Mouse (Mus musculus): Measurements from ENCODE around the gene Gsx1. TPM values are rescaled to one million over a fixed set of nuclear protein-coding genes. Genes with fewer than 3 reads are reported as not detected.

The Gsx1 gene
- polyA plus RNA-seq, 1 experiment from 2014 or later, result 3.0 TPM

- DNase-seq (ENCODE audit: low spot score) (no peak), ATAC-seq (no peak)
- Histone ChIP-seq H3K4me3 (ENCODE audit: low read depth, low read length) (no peak overlapping the region), H3K36me3 (ENCODE audit: control insufficient read depth, insufficient read depth, low read length) (no peaks in the 10 kb centered on the region), H3K4me1 (ENCODE audit: control insufficient read depth, insufficient read depth, low read length) (no peaks in the 10 kb centered on the region), H3K27ac (ENCODE audit: low read depth, low read length) (no peak overlapping the region), H3K4me2 (ENCODE audit: low read length) (no peak overlapping the region), H3K27me3 (replicated peaks; ENCODE audit: control insufficient read depth, insufficient read depth, low read length) (no peaks in the 10 kb centered on the region), H3K9ac (ENCODE audit: low read length) (no peak overlapping the region), H3K9me3 (replicated peaks; ENCODE audit: control insufficient read depth, low read length) (no peaks in the 10 kb centered on the region)
- 86% methylated on average over 7 of the region's 7 CpGs for WGBS
These were observed 18.4 kb upstream of the Gsx1 start for GRCm38 (mm10) chr5:147170088-147170487.

DNA sequence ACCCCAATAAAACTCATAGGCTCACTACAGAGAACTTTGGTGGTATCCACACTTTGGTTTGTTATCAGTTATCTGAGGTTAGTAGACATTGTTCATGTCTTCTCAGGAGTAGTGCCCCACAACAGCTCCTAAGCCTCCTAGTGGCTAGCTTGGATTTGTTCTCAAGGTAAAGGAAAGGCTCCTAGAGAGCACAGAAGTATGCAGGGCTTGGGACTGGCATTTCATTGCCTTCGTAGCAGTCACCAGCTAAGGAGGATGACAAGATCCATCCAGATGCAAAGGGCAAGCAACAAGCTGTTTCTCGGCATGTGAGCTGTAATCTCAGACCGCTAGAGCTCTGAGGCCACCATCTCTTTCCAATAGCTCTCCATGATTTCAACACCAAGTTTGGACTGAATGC is 14.4 kb upstream of the Gsx1 start:
- H3K9ac ChIP-seq (ENCODE audit: low read length), result no peak overlapping the region
- H3K9me3 ChIP-seq (replicated peaks; ENCODE audit: control insufficient read depth, low read length), result no peaks in the 10 kb centered on the region
- no peak overlapping the region for H3K4me3 ChIP-seq (ENCODE audit: low read depth, low read length)
- ATAC-seq (no peak), DNase-seq (ENCODE audit: low spot score) (no peak)
- H3K27ac ChIP-seq (ENCODE audit: low read depth, low read length), result no peak overlapping the region
- WGBS, result 84% methylated on average over 3 of the region's 3 CpGs
- H3K4me2 ChIP-seq (ENCODE audit: low read length), result no peak overlapping the region
- H3K27me3 ChIP-seq (replicated peaks; ENCODE audit: control insufficient read depth, insufficient read depth, low read length), result peaks cover 3% of the 10 kb centered on the region; the same call in 1 of the 2 replicates
- H3K36me3 ChIP-seq (ENCODE audit: control insufficient read depth, insufficient read depth, low read length), result no peaks in the 10 kb centered on the region
- no peaks in the 10 kb centered on the region for H3K4me1 ChIP-seq (ENCODE audit: control insufficient read depth, insufficient read depth, low read length)

- WGBS, result 9% methylated on average over 17 of the region's 19 CpGs
- no peak for ATAC-seq
- Histone ChIP-seq H3K27ac (ENCODE audit: low read depth, low read length) (no peak overlapping the region), H3K9me3 (replicated peaks; ENCODE audit: control insufficient read depth, low read length) (peaks cover 2% of the 10 kb centered on the region; the same call in 1 of the 2 replicates), H3K36me3 (ENCODE audit: control insufficient read depth, insufficient read depth, low read length) (no peaks in the 10 kb centered on the region), H3K27me3 (replicated peaks; ENCODE audit: control insufficient read depth, insufficient read depth, low read length) (peaks cover 69% of the 10 kb centered on the region), H3K9ac (ENCODE audit: low read length) (no peak overlapping the region), H3K4me1 (ENCODE audit: control insufficient read depth, insufficient read depth, low read length) (peaks cover 17% of the 10 kb centered on the region), H3K4me3 (ENCODE audit: low read depth, low read length) (no peak overlapping the region), H3K4me2 (ENCODE audit: low read length) (peak overlapping the region; percentile 51; the same call in 1 of the 2 replicates)
- DNase-seq (ENCODE audit: low spot score), result no peak
These were observed 3.2 kb upstream of the Gsx1 start for GRCm38 (mm10) chr5:147185174-147185915.

- H3K27me3 ChIP-seq (replicated peaks; ENCODE audit: control insufficient read depth, insufficient read depth, low read length), result peaks cover 74% of the 10 kb centered on the region
- peaks cover 2% of the 10 kb centered on the region; the same call in 1 of the 2 replicates for H3K9me3 ChIP-seq (replicated peaks; ENCODE audit: control insufficient read depth, low read length)
- H3K4me2 ChIP-seq (ENCODE audit: low read length), result peak overlapping the region; percentile 51
- no peaks in the 10 kb centered on the region for H3K36me3 ChIP-seq (ENCODE audit: control insufficient read depth, insufficient read depth, low read length)
- WGBS, result under 1% methylated on average over 26 of the region's 26 CpGs
- DNase-seq (ENCODE audit: low spot score), result peak; percentile 49
- peaks cover 17% of the 10 kb centered on the region for H3K4me1 ChIP-seq (ENCODE audit: control insufficient read depth, insufficient read depth, low read length)
- H3K9ac ChIP-seq (ENCODE audit: low read length), result no peak overlapping the region
- H3K27ac ChIP-seq (ENCODE audit: low read depth, low read length), result no peak overlapping the region
- peak; percentile 35; the same call in 1 of the 2 replicates for ATAC-seq
- H3K4me3 ChIP-seq (ENCODE audit: low read depth, low read length), result peak overlapping the region; percentile 11; the same call in 1 of the 2 replicates
These were observed 2.5 kb upstream of the Gsx1 start for GRCm38 (mm10) chr5:147186001-147186431.

DNA sequence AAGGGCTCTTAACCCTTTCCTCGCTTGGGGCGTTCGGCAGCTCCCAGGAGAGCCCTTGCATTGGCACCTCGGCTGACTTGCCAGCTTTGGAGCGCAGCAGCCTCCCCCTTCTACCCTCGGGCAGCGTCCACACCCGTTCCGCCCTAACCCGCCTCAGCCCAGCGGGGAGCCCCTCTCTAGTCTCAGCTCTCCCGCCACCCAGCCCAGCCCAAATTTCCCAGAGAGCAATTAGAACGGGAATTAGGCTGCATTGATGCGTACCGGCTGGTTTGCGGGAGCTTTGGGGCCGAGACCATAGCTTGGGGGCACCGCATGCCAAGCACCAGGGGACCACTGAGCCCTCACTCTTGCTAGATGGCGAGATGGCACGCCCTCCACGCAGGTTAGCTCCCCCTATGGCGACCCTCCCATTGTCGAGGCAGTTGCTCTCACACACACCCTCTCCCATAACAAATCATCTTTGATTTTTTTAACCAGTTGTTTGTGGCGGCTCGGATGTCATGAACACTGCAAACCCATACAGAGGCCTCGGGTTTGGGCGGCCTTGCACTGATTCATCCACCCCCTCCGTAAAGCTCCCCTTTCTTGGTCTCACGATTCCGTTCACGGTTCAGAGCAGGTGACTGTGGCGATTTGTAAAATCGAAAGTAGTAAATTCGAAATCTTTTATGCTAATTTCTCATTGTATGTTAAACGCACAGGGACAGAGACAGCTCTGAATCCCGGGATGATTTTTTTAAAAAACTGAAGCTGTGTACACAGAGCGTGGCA is 1.5 kb upstream of the Gsx1 start:
- peaks cover 80% of the 10 kb centered on the region for H3K27me3 ChIP-seq (replicated peaks; ENCODE audit: control insufficient read depth, insufficient read depth, low read length)
- H3K4me2 ChIP-seq (ENCODE audit: low read length), result peak overlapping the region; percentile 51
- H3K27ac ChIP-seq (ENCODE audit: low read depth, low read length), result no peak overlapping the region
- H3K9me3 ChIP-seq (replicated peaks; ENCODE audit: control insufficient read depth, low read length), result peaks cover 2% of the 10 kb centered on the region; the same call in 1 of the 2 replicates
- 0% methylated on average over 37 of the region's 37 CpGs for WGBS
- no peak overlapping the region for H3K9ac ChIP-seq (ENCODE audit: low read length)
- no peak for ATAC-seq
- H3K36me3 ChIP-seq (ENCODE audit: control insufficient read depth, insufficient read depth, low read length), result no peaks in the 10 kb centered on the region
- no peak for DNase-seq (ENCODE audit: low spot score)
- peak overlapping the region; percentile 15 for H3K4me3 ChIP-seq (ENCODE audit: low read depth, low read length)
- peaks cover 17% of the 10 kb centered on the region for H3K4me1 ChIP-seq (ENCODE audit: control insufficient read depth, insufficient read depth, low read length)

DNA sequence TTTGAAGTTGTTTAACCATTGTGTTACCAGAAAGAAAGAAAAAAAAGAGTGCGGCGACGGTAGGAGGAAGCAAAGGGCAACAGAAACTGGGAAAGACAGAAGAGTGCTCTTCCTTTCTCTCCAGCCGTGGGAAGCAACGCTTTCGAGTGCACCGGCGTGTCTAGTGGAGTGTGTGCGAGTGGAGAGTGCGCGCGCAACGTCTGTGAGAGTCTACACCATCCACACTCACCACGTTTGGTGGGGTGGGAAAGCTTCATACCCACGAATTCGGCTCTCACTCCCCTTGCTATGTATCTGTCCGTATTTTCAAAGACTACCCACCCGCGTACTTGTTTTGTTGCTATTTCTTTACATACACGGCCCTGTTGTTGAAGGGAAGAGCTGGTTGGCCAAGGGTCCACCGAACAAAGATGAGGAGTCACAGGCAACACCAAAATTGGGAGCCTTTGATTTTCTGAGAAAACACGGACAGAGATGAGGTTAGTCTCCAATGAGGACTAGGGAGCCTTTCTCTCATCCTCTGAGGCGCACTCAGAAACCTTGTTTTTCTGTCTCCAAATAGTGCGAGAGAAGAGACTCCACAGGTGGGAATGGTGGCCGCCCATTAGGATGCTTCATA is 835 bp upstream of the Gsx1 start:
- peak overlapping the region; percentile 15 for H3K4me3 ChIP-seq (ENCODE audit: low read depth, low read length)
- peaks cover 17% of the 10 kb centered on the region for H3K4me1 ChIP-seq (ENCODE audit: control insufficient read depth, insufficient read depth, low read length)
- no peak overlapping the region for H3K9ac ChIP-seq (ENCODE audit: low read length)
- WGBS, result 1% methylated on average over 25 of the region's 25 CpGs
- H3K27ac ChIP-seq (ENCODE audit: low read depth, low read length), result no peak overlapping the region
- H3K36me3 ChIP-seq (ENCODE audit: control insufficient read depth, insufficient read depth, low read length), result no peaks in the 10 kb centered on the region
- peaks cover 82% of the 10 kb centered on the region for H3K27me3 ChIP-seq (replicated peaks; ENCODE audit: control insufficient read depth, insufficient read depth, low read length)
- peaks cover 2% of the 10 kb centered on the region; the same call in 1 of the 2 replicates for H3K9me3 ChIP-seq (replicated peaks; ENCODE audit: control insufficient read depth, low read length)
- DNase-seq (ENCODE audit: low spot score) (no peak), ATAC-seq (no peak)
- H3K4me2 ChIP-seq (ENCODE audit: low read length), result peak overlapping the region; percentile 51

- no peaks in the 10 kb centered on the region for H3K36me3 ChIP-seq (ENCODE audit: control insufficient read depth, insufficient read depth, low read length)
- H3K9ac ChIP-seq (ENCODE audit: low read length), result peak overlapping the region; percentile 43
- H3K4me1 ChIP-seq (ENCODE audit: control insufficient read depth, insufficient read depth, low read length), result peaks cover 17% of the 10 kb centered on the region
- 2% methylated on average over 28 of the region's 28 CpGs for WGBS
- DNase-seq (ENCODE audit: low spot score), result no peak
- no peaks in the 10 kb centered on the region for H3K9me3 ChIP-seq (replicated peaks; ENCODE audit: control insufficient read depth, low read length)
- H3K4me2 ChIP-seq (ENCODE audit: low read length), result peak overlapping the region; percentile 51
- peak overlapping the region; percentile 28 for H3K4me3 ChIP-seq (ENCODE audit: low read depth, low read length)
- ATAC-seq, result peak; percentile 32; the same call in 1 of the 2 replicates
- H3K27ac ChIP-seq (ENCODE audit: low read depth, low read length), result no peak overlapping the region
- peaks cover 86% of the 10 kb centered on the region for H3K27me3 ChIP-seq (replicated peaks; ENCODE audit: control insufficient read depth, insufficient read depth, low read length)
These were observed 660 bp downstream of the Gsx1 start for GRCm38 (mm10) chr5:147189156-147189555.

- DNase-seq (ENCODE audit: low spot score) (no peak), ATAC-seq (no peak)
- H3K4me1 ChIP-seq (ENCODE audit: control insufficient read depth, insufficient read depth, low read length), result peaks cover 17% of the 10 kb centered on the region
- H3K36me3 ChIP-seq (ENCODE audit: control insufficient read depth, insufficient read depth, low read length), result no peaks in the 10 kb centered on the region
- peaks cover 87% of the 10 kb centered on the region for H3K27me3 ChIP-seq (replicated peaks; ENCODE audit: control insufficient read depth, insufficient read depth, low read length)
- no peak overlapping the region for H3K9ac ChIP-seq (ENCODE audit: low read length)
- no peaks in the 10 kb centered on the region for H3K9me3 ChIP-seq (replicated peaks; ENCODE audit: control insufficient read depth, low read length)
- no peak overlapping the region for H3K4me2 ChIP-seq (ENCODE audit: low read length)
- WGBS, result under 1% methylated on average over 46 of the region's 46 CpGs
- no peak overlapping the region for H3K27ac ChIP-seq (ENCODE audit: low read depth, low read length)
- no peak overlapping the region; the same call in 1 of the 2 replicates for H3K4me3 ChIP-seq (ENCODE audit: low read depth, low read length)
These were observed 1.5 kb downstream of the Gsx1 start for GRCm38 (mm10) chr5:147189836-147190602.
